Mouse (Mus musculus): ENCODE results near the gene Psmb3. TPM values are rescaled to one million over a fixed set of nuclear protein-coding genes. Genes with fewer than 3 reads are reported as not detected.

Gene Psmb3
- total and polyA plus RNA-seq, 3 experiments: 78.3 to 191 (median 93.4) TPM

DNA sequence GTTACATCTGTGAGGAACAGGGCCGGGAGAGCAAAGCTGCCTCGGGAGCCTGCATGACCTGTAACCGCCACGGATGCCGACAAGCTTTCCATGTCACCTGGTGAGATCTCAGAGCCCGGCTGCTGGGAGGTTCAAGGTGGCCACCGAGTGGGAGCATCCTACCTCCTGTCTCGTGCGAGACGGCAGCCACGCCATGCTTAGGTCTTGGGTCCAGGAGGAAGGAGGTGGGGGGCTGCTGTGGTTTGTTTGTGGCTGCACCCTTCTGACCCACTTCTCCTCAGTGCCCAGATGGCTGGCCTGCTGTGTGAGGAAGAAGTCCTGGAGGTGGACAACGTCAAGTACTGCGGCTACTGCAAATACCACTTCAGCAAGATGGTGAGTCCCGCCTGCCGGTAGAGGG, 36.4 kb upstream of the Psmb3 start:
- H3K9me3 ChIP-seq (replicated peaks): 0 out of 2 replicates have a peak, but pooled peaks cover 2% of the 10 kb centered on the region
- H3K4me1 ChIP-seq (ENCODE audit: insufficient read depth, low read depth, low read length): peaks cover 36% of the 10 kb centered on the region
- no peak for TF ChIP-seq GATA1 (IDR thresholded peaks at IDR 0.05; ENCODE audit: borderline replicate concordance, low read length)
- no peak for TF ChIP-seq POLR2AphosphoS5 (IDR thresholded peaks at IDR 0.05; ENCODE audit: insufficient replicate concordance, low read depth, low read length)
- no peak for TF ChIP-seq TAL1 (conservative IDR thresholded peaks at IDR 0.05; ENCODE audit: low read depth, low read length)
- no peak for TF ChIP-seq GATA2 (IDR thresholded peaks at IDR 0.05; ENCODE audit: borderline replicate concordance, low read depth, low read length)
- TF ChIP-seq CTCF (IDR thresholded peaks at IDR 0.05; ENCODE audit: low read depth, low read length): no peak
- peaks cover 47% of the 10 kb centered on the region for H3K27me3 ChIP-seq (ENCODE audit: insufficient read depth, low read length)
- ATAC-seq (ENCODE audit: extremely low read depth, insufficient number of reproducible peaks, low FRiP score, poor library complexity, severe bottlenecking) (no peak), DNase-seq (ENCODE audit: low spot score) (no peak)
- peaks cover 65% of the 10 kb centered on the region for H3K36me3 ChIP-seq (replicated peaks)
- no peak overlapping the region for H3K4me3 ChIP-seq (ENCODE audit: low read depth, low read length)

DNA sequence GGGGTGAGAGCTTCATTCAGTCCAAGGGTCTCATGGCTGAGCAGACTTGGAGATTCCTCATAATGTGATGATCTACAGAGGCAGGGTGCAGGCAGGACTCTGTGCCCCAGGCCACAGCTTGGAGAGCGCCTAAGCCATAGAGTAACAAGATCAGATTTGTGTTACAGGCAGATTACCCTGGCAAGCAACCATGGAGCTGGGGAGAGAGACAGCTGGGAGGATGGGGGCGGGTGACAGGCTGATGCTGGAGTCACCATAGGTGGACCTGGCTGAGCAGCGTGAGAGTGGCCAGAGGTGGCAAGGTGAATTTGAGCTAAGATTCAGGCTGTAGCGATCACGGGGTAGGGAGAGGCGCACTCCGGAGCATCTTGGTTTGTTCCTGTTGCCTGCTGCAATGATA, 35.0 kb upstream of the Psmb3 start:
- peaks cover 41% of the 10 kb centered on the region for H3K27me3 ChIP-seq (ENCODE audit: insufficient read depth, low read length)

DNA sequence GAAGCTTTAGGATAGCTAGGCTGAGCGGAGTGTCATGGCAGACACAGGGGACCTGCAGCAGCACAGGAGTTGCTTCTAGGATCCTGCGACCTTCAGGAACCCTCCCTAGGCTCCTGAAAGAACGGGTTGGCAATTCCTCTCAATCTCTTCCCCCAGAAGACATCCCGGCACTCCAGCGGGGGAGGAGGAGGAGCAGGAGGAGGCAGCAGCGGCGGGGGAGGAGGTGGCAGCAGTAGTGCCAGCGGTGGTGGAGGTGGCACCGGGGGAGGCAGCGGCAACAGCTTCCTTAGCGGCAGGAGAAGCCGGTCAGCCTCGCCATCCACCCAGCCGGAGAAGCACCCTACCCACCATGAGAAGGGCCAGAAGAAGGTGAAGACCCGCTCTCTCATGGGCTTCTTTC, 33.9 kb upstream of the Psmb3 start:
- no peak for ATAC-seq (ENCODE audit: extremely low read depth, insufficient number of reproducible peaks, low FRiP score, poor library complexity, severe bottlenecking)
- peaks cover 90% of the 10 kb centered on the region for H3K36me3 ChIP-seq (replicated peaks)

More for the DNA sequence above, 35.0 kb upstream of the Psmb3 start:
- Histone ChIP-seq H3K36me3 (replicated peaks) (peaks cover 79% of the 10 kb centered on the region), H3K4me3 (ENCODE audit: low read depth, low read length) (no peak overlapping the region), H3K4me1 (ENCODE audit: insufficient read depth, low read depth, low read length) (peaks cover 24% of the 10 kb centered on the region), H3K9me3 (replicated peaks) (0 out of 2 replicates have a peak, but pooled peaks cover 2% of the 10 kb centered on the region)
- no peak for TF ChIP-seq CTCF (IDR thresholded peaks at IDR 0.05; ENCODE audit: low read depth, low read length)
- TF ChIP-seq GATA1 (IDR thresholded peaks at IDR 0.05; ENCODE audit: borderline replicate concordance, low read length): no peak
- no peak for TF ChIP-seq TAL1 (conservative IDR thresholded peaks at IDR 0.05; ENCODE audit: low read depth, low read length)
- TF ChIP-seq GATA2 (IDR thresholded peaks at IDR 0.05; ENCODE audit: borderline replicate concordance, low read depth, low read length): no peak
- TF ChIP-seq POLR2AphosphoS5 (IDR thresholded peaks at IDR 0.05; ENCODE audit: insufficient replicate concordance, low read depth, low read length): no peak
- ATAC-seq (ENCODE audit: extremely low read depth, insufficient number of reproducible peaks, low FRiP score, poor library complexity, severe bottlenecking) (no peak), DNase-seq (ENCODE audit: low spot score) (no peak)

GRCm38 (mm10) chr11:97669829-97670228, 33.4 kb upstream of the Psmb3 start:
- H3K4me3 ChIP-seq (ENCODE audit: low read depth, low read length): no peak overlapping the region
- peaks cover 94% of the 10 kb centered on the region for H3K36me3 ChIP-seq (replicated peaks)
- H3K9me3 ChIP-seq (replicated peaks): 0 out of 2 replicates have a peak, but pooled peaks cover 2% of the 10 kb centered on the region
- no peak for DNase-seq (ENCODE audit: low spot score)
- peaks cover 15% of the 10 kb centered on the region for H3K4me1 ChIP-seq (ENCODE audit: insufficient read depth, low read depth, low read length)
- no peak for TF ChIP-seq POLR2AphosphoS5 (IDR thresholded peaks at IDR 0.05; ENCODE audit: insufficient replicate concordance, low read depth, low read length)
- TF ChIP-seq CTCF (IDR thresholded peaks at IDR 0.05; ENCODE audit: low read depth, low read length): no peak
- TF ChIP-seq GATA1 (IDR thresholded peaks at IDR 0.05; ENCODE audit: borderline replicate concordance, low read length): no peak
- TF ChIP-seq GATA2 (IDR thresholded peaks at IDR 0.05; ENCODE audit: borderline replicate concordance, low read depth, low read length): no peak
- TF ChIP-seq TAL1 (conservative IDR thresholded peaks at IDR 0.05; ENCODE audit: low read depth, low read length): no peak
- no peak for ATAC-seq (ENCODE audit: extremely low read depth, insufficient number of reproducible peaks, low FRiP score, poor library complexity, severe bottlenecking)
- H3K27me3 ChIP-seq (ENCODE audit: insufficient read depth, low read length): peaks cover 28% of the 10 kb centered on the region; the same call in 1 of the 2 replicates

More for the DNA sequence above, 33.9 kb upstream of the Psmb3 start:
- TF ChIP-seq TAL1 (conservative IDR thresholded peaks at IDR 0.05; ENCODE audit: low read depth, low read length) (no peak), POLR2AphosphoS5 (IDR thresholded peaks at IDR 0.05; ENCODE audit: insufficient replicate concordance, low read depth, low read length) (no peak), GATA1 (IDR thresholded peaks at IDR 0.05; ENCODE audit: borderline replicate concordance, low read length) (no peak), CTCF (IDR thresholded peaks at IDR 0.05; ENCODE audit: low read depth, low read length) (no peak), GATA2 (IDR thresholded peaks at IDR 0.05; ENCODE audit: borderline replicate concordance, low read depth, low read length) (no peak)
- no peak for DNase-seq (ENCODE audit: low spot score)
- peaks cover 31% of the 10 kb centered on the region for H3K27me3 ChIP-seq (ENCODE audit: insufficient read depth, low read length)
- H3K4me1 ChIP-seq (ENCODE audit: insufficient read depth, low read depth, low read length): peaks cover 20% of the 10 kb centered on the region
- H3K9me3 ChIP-seq (replicated peaks): 0 out of 2 replicates have a peak, but pooled peaks cover 2% of the 10 kb centered on the region
- no peak overlapping the region for H3K4me3 ChIP-seq (ENCODE audit: low read depth, low read length)

DNA sequence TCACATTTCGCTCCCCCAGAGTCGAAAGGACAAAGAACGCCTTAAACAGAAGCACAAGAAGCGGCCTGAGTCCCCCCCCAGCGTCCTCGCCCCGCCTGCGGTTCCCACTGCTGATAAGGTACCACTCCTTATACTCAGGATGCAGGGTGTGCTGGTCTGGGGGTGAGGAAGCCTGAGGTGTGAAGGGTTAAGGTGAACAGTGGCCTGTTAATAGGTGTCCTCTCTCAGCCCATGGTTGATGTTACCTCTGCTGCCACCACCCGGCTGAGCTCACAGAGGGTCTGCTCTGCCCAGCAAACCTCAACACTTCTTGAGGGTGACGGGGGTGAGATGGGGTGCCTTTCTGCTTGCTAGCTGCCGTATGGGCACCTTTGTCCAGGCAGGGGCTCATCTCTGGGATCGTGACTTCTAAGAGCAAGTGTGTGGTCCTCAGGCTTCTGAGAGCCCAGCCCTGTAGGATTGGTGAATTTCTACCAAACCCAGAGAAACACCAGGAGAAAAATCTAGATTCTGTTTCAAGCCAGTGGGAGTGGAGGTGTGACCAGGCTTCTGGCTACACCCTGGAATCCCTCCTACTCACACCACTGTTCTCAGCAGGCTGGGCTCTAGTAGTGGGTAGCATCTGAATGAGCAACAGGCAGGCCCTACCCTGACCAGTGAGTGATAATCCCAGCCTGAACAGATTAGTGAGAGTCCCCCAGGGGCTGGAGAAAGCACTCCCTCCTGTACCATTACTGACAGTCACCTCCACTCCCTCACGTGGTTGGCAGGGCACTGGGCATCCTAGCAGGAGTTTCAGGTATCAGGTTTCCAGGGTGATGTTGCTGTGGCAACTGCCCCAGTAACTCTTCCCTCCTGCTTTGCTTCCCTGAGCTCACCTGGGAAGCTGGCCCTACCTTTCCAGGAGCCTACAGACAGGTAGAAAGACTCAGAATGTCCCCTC, 32.7 kb upstream of the Psmb3 start:
- 0 out of 2 replicates have a peak, but pooled peaks cover 1% of the 10 kb centered on the region for H3K9me3 ChIP-seq (replicated peaks)
- H3K4me1 ChIP-seq (ENCODE audit: insufficient read depth, low read depth, low read length): peaks cover 12% of the 10 kb centered on the region
- H3K36me3 ChIP-seq (replicated peaks): peaks cover 93% of the 10 kb centered on the region
- H3K27me3 ChIP-seq (ENCODE audit: insufficient read depth, low read length): peaks cover 22% of the 10 kb centered on the region; the same call in 1 of the 2 replicates
- TF ChIP-seq TAL1 (conservative IDR thresholded peaks at IDR 0.05; ENCODE audit: low read depth, low read length) (no peak), POLR2AphosphoS5 (IDR thresholded peaks at IDR 0.05; ENCODE audit: insufficient replicate concordance, low read depth, low read length) (no peak), CTCF (IDR thresholded peaks at IDR 0.05; ENCODE audit: low read depth, low read length) (no peak), GATA2 (IDR thresholded peaks at IDR 0.05; ENCODE audit: borderline replicate concordance, low read depth, low read length) (no peak), GATA1 (IDR thresholded peaks at IDR 0.05; ENCODE audit: borderline replicate concordance, low read length) (no peak)
- DNase-seq (ENCODE audit: low spot score): no peak
- H3K4me3 ChIP-seq (ENCODE audit: low read depth, low read length): no peak overlapping the region
- ATAC-seq (ENCODE audit: extremely low read depth, insufficient number of reproducible peaks, low FRiP score, poor library complexity, severe bottlenecking): no peak

GRCm38 (mm10) chr11:97671177-97671527, 32.0 kb upstream of the Psmb3 start:
- no peak overlapping the region for H3K4me3 ChIP-seq (ENCODE audit: low read depth, low read length)
- DNase-seq (ENCODE audit: low spot score): no peak
- no peaks in the 10 kb centered on the region for H3K9me3 ChIP-seq (replicated peaks)
- TF ChIP-seq POLR2AphosphoS5 (IDR thresholded peaks at IDR 0.05; ENCODE audit: insufficient replicate concordance, low read depth, low read length): no peak
- TF ChIP-seq TAL1 (conservative IDR thresholded peaks at IDR 0.05; ENCODE audit: low read depth, low read length): no peak
- TF ChIP-seq GATA1 (IDR thresholded peaks at IDR 0.05; ENCODE audit: borderline replicate concordance, low read length): no peak
- no peak for TF ChIP-seq GATA2 (IDR thresholded peaks at IDR 0.05; ENCODE audit: borderline replicate concordance, low read depth, low read length)
- TF ChIP-seq CTCF (IDR thresholded peaks at IDR 0.05; ENCODE audit: low read depth, low read length): no peak
- H3K4me1 ChIP-seq (ENCODE audit: insufficient read depth, low read depth, low read length): peaks cover 10% of the 10 kb centered on the region
- no peak for ATAC-seq (ENCODE audit: extremely low read depth, insufficient number of reproducible peaks, low FRiP score, poor library complexity, severe bottlenecking)
- peaks cover 92% of the 10 kb centered on the region for H3K36me3 ChIP-seq (replicated peaks)
- peaks cover 19% of the 10 kb centered on the region; the same call in 1 of the 2 replicates for H3K27me3 ChIP-seq (ENCODE audit: insufficient read depth, low read length)
